Mouse (Mus musculus): ENCODE measurements at regions not wholly inside any gene's neighbourhood (a gene's known extent, or its start where the extent isn't known, plus 50 kb on each side); places are given as distances from the start of the nearest gene placed in this dataset.
A peak's percentile ranks its signal among the peaks of the same experiment; 100 is the strongest.

- no peak for DNase-seq
Observed at GRCm38 (mm10) chr2:128444599-128445011, 146.4 kb upstream of the Spdye4c start.

GRCm38 (mm10) chr2:128445443-128445842 lies 145.6 kb upstream of the Spdye4c start:
- no peak for DNase-seq

- no peak for DNase-seq
Observed at GRCm38 (mm10) chr2:128449294-128449693, 141.7 kb upstream of the Spdye4c start.

- DNase-seq: no peak
Observed at GRCm38 (mm10) chr2:128450045-128450444, 141.0 kb upstream of the Spdye4c start.

GRCm38 (mm10) chr2:128451554-128452239 lies 139.3 kb upstream of the Spdye4c start:
- no peak for DNase-seq

GRCm38 (mm10) chr2:128452582-128452981 lies 138.4 kb upstream of the Spdye4c start:
- DNase-seq: no peak

GRCm38 (mm10) chr2:128454509-128454908 lies 136.5 kb upstream of the Spdye4c start:
- no peak for DNase-seq

GRCm38 (mm10) chr2:128457591-128458209 lies 133.3 kb upstream of the Spdye4c start:
- DNase-seq: no peak

- DNase-seq: no peak
Observed at GRCm38 (mm10) chr2:128465214-128465984, 125.6 kb upstream of the Spdye4c start.

- DNase-seq: no peak
Observed at GRCm38 (mm10) chr2:128467490-128468245, 123.3 kb upstream of the Spdye4c start.

GRCm38 (mm10) chr2:128468323-128468722 lies 122.7 kb upstream of the Spdye4c start:
- no peak for DNase-seq

GRCm38 (mm10) chr2:128470351-128470750 lies 120.7 kb upstream of the Spdye4c start:
- DNase-seq: peak in 1 of 2 experiments; percentile 13

GRCm38 (mm10) chr2:128473241-128473954 lies 117.6 kb upstream of the Spdye4c start:
- no peak for DNase-seq

- no peak for DNase-seq
Observed at GRCm38 (mm10) chr2:128473997-128474396, 117.0 kb upstream of the Spdye4c start.

GRCm38 (mm10) chr2:128477242-128477641 lies 113.8 kb upstream of the Spdye4c start:
- DNase-seq: no peak

GRCm38 (mm10) chr2:128491217-128491877 lies 99.7 kb upstream of the Spdye4c start:
- no peak for DNase-seq

GRCm38 (mm10) chr2:128493871-128494270 lies 97.1 kb upstream of the Spdye4c start:
- no peak for DNase-seq

- no peak for DNase-seq
Observed at GRCm38 (mm10) chr2:128497891-128498290, 93.1 kb upstream of the Spdye4c start.

GRCm38 (mm10) chr2:128498611-128499010 lies 92.4 kb upstream of the Spdye4c start:
- DNase-seq: no peak

GRCm38 (mm10) chr2:128499575-128500184 lies 91.3 kb upstream of the Spdye4c start:
- no peak for DNase-seq

- DNase-seq: no peak
Observed at GRCm38 (mm10) chr2:128502676-128503075, 88.3 kb upstream of the Spdye4c start.

All from thymus, adult 18-20 months (tissue).